Mouse (Mus musculus) kidney, postnatal 36 days (tissue): ENCODE measurements at regions not wholly inside any gene's neighbourhood (a gene's known extent, or its start where the extent isn't known, plus 50 kb on each side); places are given as distances from the start of the nearest gene placed in this dataset.

Experiments used
- DNase-seq, 2 experiments: peaks; one replicate each; pipeline ENCODE4 v3.0.0; 2021 to 2022; ENCODE audit warnings: mixed read lengths in 2 of 2

DNA sequence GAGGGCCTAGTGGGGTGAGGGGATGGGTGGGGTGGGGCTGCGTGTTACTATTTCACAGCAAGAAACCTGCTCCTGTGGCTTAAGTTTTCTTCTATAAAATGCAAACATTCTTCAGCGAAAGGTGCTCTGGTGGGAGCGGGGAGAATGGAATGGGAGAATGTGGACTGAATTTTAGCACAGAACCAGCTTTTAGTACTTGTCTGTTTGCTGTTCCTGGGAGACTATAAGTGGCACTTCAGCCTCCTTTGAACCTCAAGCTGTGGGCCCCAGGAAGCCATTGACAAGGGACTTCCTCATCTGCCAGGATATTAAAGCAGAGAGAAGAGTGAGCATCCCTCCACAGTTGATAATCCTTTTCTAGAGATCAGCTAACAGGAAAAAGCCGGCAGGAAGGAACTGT is 580.2 kb downstream of the Zfp706 start:
- DNase-seq: no peak

DNA sequence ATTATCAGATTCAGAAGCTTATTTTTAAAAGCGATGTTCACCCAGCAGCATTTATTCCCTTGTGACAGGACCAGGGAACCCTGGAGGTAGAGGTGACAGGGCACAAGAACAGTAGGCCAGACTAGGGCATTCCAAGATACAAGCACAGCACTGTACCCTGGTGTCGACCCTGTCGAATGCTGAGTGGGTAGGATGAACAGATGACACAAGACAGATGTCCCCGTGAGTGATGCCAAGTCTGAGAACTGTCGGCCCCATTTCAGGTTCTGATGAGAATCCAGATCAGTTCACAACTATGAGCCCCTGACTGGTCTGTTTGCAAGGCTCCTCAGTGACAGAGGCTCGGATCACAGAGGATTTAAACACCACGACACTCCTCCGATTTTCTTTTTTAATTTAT is 581.7 kb downstream of the Zfp706 start:
- DNase-seq: no peak

DNA sequence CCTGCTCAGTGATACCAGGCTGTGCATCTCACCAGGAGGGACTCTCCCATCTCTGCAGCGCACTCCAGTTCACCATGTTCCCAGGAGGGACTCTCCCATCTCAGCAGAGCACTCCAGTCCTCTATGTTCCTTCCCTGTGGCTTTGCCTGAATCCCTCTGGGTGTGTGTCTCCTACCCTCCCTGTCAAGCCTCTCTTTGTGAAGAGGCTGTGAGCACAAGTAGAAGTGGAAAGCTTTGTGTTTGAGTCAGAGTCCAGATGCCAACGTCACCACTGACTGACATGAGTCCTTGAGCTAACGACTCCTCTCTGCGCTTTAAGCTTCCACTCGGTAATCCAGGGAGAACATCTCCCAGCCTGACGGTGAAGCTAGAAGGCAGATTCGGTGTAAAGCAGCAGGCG is 583.5 kb downstream of the Zfp706 start:
- no peak for DNase-seq

DNA sequence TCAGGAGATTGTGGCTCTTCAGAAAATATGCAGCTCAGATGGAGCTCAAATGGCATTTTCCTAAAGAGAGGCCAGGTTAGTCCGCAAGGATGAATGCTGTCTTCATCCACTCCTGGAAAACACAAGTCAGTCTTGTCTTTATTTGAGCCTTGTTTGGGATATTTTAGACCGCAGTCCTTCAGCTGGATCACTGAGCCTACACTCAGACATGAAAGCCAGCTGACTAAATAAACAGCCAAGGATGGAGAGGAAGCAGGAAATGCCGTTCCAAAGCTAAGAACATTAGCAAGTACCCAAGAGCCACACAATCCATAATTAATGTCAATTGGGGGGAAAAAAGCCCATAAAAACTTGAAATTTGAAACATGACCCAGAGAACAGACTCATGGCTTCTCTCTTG is 584.8 kb downstream of the Zfp706 start:
- no peak for DNase-seq

- no peak for DNase-seq
These were observed 587.6 kb downstream of the Zfp706 start for GRCm38 (mm10) chr15:36419943-36420480.

GRCm38 (mm10) chr15:36417426-36417825 is 590.1 kb downstream of the Zfp706 start:
- DNase-seq: no peak

- no peak for DNase-seq
These were observed 591.9 kb downstream of the Zfp706 start for GRCm38 (mm10) chr15:36415552-36416249.

DNA sequence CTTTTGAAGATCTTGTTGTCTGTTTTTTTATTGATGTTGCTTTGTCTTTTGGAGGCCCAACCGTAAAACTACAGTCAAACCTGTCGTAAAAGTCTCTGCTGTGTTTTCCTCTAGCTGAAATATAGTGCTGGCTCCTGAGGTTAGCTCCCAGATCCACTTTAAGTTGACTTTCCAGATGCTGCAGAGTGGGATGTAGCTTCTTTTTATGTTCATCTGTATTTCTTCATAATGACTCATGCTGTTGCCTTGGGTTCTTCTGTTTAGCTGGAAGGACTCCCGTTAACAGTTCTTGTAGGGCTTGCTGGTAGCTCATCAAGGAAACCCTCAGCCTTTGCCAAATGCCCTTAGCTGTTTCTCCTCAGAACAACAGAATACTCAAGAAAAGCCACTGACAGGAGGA is 595.6 kb downstream of the Zfp706 start:
- no peak for DNase-seq

GRCm38 (mm10) chr15:36405446-36405845 is 602.1 kb downstream of the Zfp706 start:
- no peak for DNase-seq

DNA sequence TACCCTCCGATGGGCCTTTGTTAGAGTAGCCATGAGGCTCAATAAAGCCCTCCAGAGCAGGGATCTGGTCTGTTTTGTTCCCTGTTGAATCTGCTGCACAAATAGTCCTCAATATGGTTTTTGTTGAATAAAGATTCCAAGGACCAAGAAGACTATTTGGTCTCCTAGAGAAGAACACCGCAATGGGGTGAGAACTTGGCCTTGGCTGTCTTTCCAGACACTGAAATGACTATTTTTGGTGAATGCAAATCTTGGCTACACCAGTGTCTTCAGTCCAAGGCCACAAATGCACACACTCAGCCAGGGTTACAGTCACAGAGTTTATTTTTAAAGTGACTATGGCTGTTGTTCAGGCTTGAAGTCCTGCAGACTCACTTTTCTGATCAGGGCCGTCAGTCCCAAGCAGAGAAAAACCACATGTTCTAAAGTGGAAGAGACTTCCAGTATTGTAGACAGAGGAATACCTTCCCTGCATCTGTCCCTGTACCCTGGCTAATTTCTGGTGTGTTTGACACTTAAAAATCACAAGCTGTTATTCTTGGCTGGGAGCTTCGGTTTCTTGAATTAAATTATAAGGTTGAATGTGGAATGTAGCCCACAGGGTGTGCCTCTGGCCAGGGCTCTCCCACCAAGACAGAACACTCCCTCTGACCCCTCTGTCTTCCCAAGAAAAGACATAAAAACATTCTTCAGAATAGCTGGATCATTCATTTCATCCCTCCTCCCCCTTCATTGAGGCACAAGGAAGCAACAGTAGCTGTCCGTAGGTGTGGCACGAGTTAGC is 604.0 kb downstream of the Zfp706 start:
- DNase-seq: peak in 1 of 2 experiments; percentile 20

- no peak for DNase-seq
These were observed 605.5 kb downstream of the Zfp706 start for GRCm38 (mm10) chr15:36402051-36402450.

DNA sequence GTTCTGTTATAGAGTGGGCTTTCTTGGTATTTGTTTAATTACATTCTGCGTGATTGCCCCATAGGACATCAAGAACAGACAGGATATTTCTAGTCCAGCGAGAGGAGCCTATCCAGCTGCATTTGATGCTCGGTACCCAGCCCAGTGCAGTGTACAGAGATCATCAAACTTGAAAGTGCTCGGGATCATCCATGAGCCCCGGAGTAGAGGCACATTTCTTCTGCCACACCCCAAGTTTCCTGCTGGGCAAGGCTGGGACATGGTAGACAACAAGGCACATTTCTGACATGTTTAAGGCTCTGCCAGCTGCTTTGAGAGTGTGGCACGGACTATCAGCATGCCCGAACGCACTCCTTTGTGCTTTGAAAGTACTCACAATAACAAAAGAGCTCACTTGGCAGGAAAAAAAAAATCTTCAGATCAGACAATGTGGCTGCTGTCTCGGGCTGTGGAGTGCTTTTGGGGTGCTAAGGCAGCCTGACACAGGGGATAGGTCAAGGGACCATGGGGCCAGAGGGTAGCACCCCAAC is 607.2 kb downstream of the Zfp706 start:
- DNase-seq: no peak

GRCm38 (mm10) chr15:36399355-36400012 is 608.1 kb downstream of the Zfp706 start:
- peak; percentile 25 to 41 for DNase-seq

- DNase-seq: no peak
These were observed 609.2 kb downstream of the Zfp706 start for GRCm38 (mm10) chr15:36398099-36398982.

GRCm38 (mm10) chr15:36396791-36397190 is 610.8 kb downstream of the Zfp706 start:
- no peak for DNase-seq

- DNase-seq: no peak
These were observed 611.3 kb downstream of the Zfp706 start for GRCm38 (mm10) chr15:36396245-36396644.

- no peak for DNase-seq
These were observed 611.9 kb downstream of the Zfp706 start for GRCm38 (mm10) chr15:36395672-36396050.

DNA sequence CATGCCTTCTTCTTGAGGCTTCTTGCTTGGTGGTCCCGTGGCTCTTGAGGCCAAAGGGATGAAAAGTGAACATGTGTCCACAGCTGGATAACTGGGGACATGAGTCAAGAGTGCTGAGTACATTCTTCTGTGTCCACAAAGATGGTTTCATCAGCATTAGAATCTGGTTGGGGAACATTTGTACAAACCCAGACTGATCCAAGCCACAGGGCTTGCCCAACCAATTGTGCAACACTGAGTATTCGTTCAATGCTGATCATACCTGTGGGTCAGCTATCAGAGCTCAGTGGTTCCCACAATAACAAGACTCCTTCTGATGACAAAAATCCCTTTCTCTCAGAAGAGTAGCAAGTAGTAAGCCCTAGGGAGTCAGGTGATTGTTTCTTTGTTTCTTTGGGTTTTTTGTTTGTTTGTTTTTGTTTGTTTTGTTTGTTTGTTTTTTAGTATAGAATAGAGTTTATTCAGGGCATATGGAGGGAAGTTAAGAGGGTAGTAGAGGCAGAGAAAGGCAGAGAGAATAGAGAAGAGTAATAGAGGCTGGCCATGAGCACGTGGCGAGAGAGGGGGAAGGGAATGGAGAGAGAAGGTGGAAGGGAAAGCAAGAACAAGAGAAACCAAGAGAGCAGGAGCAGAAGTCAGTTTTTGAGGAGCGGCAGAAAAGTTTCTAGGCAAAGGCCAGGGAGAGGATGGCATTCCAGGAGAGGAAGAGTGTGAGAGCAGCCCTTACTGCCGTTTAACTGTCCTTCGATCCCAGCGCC is 612.5 kb downstream of the Zfp706 start:
- no peak for DNase-seq

DNA sequence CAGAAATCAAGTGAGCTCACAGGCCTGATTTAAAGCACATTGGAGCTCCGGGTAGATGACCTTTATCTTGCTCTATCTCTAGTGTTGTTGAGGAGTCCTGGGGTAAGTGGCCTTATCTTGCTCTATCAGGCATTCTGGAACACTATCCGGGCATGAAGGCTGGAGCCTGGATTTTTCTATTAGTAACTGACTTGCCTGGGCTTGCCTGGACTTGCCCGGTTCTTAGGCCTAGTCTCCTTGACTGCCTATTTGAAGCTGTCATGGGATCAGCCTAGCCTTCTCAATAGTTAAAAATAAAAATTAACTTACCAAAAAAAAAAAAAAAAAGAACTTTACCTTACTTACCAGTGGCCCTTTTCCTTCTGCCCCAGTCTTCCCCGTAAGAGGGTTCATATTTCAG is 617.8 kb downstream of the Zfp706 start:
- no peak for DNase-seq

DNA sequence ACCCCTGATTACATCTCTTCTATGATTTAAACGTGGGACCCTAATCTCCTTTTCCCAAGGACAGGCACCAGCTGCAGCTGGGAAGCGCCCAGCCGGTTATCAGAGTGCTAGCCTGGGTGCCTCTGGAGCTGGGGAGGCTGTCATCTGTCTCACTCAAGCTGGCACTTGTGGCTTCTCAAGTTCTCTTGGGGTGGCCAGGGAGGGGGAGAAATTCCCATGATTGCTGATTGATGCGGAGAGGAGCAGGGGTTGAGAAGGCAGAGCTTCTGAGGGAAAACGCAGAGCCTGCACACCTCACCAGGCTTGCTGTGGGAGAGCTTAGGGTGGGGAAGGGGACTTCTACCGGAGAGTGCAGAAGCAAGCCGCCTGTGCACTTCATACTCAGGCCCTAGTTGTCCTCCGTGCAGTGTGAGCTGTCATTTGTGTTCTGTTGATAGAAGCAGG is 626.3 kb downstream of the Zfp706 start:
- DNase-seq: no peak

DNA sequence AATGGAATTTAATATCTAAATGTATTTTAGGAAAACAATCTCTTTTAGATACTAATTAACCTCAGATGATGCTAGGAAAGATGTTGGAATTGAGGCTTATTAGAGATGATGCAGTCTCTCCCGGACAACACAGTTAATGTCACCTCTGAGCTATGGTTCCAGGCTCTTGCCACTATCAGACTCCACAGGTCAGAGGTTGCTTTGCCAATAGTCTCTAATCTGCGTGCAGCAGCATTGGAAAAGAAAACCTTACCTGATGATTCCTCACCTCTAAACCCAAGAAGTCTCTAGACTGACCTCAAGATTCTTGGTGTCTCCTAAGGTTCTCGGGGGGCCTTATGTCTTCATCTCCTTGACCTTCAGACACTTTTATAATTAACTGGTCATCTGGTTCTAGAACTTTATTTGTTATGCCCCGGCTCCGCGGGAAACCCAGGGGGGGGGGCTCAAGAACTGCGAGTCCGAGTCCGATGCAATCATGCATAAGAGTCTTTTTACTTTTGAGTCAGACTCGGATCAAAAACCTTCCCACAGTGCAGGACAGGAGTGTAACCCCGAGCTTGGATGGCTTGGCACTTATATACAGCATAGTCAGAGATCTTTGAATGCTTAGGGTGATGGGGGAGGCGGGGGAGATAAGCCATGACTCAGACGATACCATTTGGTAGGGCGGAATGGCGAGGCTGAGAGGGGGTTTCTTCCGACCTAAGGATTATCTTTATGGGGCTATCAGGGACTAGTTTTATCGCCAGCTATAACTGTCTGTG is 626.9 kb downstream of the Zfp706 start:
- DNase-seq: no peak
